Mouse (Mus musculus) megakaryocyte progenitor cell, adult 5-6 weeks (primary cell): Measurements from ENCODE around the gene Eif4h. TPM values are rescaled to one million over a fixed set of nuclear protein-coding genes. Genes with fewer than 3 reads are reported as not detected.

ENCODE experiments used
- ATAC-seq: replicated peaks from 2 replicates; pipeline ENCODE4 v1.8.0; 2016; ENCODE audit warnings: mild to moderate bottlenecking, moderate TSS enrichment, inconsistent platforms; ENCODE audit not compliant: poor library complexity
- total RNA-seq, 2 experiments: library from RNA; stranded (forward) in 1 of 2; stranded (reverse) in 1 of 2; fragments of 157-497, 149-512 nt in 1 of 2; fragments of 200-1000 nt in 1 of 2; gene quantifications; 2 replicates each; pipeline versions ENCODE4 v1.2.3 to v1.2.4; 2015 to 2017

Eif4h gene
- total RNA-seq (2015) (201 and 220 TPM in 2 replicates), total RNA-seq (2017) (238 and 266 TPM in 2 replicates)

DNA sequence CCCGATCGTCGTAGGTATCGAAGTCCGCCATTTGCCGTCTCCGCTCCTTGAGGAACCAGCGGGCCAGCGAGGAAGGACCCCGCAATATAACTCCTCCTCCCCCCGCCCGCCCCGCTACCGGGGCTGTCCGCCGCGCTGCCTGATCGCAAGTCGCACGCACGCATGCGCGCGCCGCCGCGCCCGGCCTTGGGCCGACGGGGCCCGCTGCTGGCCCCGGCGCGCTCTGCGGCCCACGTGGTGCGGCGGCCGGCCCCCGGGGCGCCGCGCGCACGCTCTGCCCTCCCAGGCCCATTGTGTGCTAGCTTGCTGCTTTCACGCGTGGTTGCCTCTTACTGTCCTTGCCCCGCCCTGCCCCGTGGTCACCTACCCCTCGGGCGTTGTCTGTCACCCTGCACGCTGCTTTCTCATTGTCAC, at the start of gene Eif4h:
TSS of gene Eif4h (minus strand) at position 222 of the 414 bp plus-strand sequence.
- ATAC-seq: peak; percentile 89

DNA sequence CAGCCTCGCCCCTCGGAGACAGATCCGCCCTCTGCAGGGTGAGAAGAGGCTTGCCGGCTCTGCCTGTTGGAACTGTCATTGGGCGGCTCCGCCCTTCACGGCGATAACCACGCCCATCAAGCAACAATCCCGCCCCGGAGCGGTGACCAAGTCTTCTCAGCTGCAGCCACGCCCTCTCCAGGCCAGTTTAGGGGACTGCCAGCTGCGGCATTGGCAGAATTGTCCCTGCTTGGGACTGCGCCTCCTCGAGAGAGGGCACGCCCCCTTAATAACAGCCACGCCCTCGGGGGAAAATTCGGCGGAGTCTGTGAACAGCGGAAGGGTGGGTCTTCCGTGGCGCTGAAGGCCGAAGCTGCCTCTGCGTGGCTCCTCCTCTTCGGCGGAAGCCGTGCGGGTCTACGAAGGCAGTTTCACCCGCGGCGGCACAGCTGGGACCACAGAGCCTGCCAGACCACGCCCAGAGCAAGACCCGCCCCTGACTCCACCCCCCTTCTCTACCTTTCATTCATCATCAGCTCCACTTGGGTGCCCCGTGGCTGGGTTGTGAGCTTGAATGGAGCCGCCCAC, 49.5 kb upstream of the Eif4h start:
- ATAC-seq: peak; percentile 91

DNA sequence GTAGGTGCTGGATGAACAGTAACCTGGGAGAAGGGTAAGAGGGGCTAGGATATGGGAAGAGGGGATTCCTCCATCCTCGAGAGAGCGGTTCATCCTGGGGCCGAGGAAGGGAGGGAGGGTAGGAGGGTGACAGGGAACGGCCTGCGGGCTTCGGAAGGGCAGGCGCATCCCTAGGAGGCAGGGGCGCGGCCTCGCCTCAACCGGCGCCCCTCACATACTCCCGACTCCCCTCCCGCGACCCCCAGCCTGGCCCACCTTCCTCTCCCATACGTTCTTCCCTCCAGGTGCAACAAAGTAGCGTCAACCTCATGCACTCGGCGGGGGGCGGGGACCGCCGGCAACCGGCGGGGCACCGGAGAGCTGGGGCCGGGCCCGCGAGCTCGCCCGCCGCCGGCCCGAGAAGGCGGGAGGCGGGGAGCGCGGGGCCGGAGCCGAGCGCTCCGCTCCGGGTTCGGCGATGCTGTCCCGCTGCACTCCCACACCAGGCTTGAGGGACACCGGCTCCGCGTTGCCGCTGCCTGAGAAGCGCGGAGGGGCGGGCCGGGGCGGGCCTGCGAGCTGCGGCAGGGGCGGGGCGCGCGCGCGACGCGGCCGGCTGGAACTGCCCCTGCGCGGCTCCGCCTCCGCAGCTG, 48.9 kb upstream of the Eif4h start, which contains the start of gene Limk1:
TSS of gene Limk1 (minus strand) at position 513 of the 632 bp plus-strand sequence.
- no peak for ATAC-seq

DNA sequence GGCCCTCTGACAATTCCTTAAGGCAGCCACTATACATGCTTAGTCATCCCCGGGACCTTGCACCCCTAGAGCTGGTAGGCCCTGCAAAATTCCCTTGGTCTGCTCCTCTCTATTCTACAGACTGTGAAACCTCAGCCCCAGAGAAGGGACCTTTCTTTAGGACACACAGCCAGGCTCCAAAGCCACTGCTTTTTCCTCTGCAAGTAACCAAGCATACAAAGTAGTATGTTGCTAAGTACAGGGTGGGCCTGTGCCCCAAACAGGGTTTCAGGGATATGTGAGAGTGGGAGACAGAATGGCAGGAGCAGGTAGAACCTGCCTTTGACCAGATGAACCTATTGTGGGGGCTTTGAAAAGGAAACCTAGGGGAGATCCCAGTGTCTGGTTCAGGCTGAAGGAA, 47.9 kb upstream of the Eif4h start:
- ATAC-seq: no peak

DNA sequence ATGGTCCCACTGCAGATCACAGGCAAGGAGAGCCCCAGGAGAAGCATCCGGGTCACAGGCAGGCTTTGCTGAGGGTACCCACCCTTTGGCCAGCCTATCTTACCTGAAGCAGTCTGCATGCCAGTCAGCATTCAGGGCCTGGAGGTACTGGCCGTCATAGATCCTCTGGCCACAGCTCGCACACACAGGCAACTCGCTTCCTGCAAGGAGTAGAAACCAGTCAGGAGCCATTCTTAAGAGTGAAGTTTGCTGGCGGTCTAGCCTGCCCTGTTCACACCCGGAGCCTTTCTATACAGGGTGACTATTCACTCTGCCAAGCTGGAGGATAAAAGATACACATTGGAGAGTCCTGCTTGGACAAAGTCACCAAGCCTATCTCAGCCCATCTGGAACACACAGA, 47.3 kb upstream of the Eif4h start:
- no peak for ATAC-seq

DNA sequence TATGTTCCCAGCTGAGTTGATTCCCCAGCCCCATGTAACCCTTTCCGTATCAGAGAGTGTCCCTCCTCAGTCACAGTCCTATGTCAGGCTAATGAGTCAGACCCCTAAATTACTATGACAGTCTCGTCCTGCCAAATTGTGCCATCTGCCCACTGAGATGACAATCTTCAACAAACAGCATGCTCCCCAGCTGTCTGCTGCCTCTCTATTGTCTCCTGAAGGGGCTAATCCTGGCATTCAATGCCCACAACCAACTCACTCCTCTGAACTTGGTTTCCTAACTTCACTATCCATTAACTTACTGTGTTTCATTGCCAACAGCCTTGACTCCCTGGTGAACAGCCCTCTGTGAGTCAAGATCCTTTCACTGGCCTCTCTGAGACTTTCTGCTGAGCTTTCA, 45.1 kb upstream of the Eif4h start:
- ATAC-seq: no peak

DNA sequence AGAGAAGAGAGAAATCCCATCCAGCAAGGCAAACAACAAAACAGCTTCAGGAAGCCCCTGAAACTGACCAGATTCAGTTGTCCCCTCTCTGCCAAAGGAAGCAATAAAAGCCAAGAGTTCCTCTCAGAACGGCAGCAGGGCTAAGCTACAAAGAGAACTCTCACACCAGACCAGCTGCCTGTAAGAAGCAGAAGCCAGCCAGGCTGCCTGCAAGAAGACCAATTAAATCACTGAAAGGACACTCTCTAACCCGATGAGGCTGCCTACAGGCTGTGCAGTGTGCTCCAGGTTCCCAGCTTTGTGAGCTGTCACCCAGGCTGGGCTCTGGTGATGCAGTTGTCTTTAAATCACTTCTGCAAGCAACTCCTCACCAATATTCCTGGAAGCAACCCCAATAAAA, 44.5 kb upstream of the Eif4h start:
- ATAC-seq: no peak

DNA sequence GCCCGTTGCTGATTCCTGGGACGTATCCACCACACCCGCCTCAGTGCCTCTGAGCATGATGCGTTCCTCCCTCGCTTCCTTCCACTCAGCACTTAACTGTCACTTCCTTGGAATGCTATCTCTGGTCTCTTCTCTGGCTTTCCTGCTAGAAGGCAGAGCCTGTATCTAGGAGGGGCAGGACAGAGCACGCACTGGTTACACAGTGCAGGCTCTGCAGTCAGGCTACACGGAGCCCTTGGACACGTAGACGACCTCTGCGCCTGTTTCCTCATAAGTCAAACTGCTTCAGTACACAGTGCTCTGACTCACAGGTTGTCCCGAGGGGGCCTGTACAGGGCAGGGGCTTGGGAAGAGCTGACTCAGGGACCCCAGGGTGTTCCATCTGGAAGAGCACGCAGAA, 40.9 kb upstream of the Eif4h start:
- no peak for ATAC-seq

DNA sequence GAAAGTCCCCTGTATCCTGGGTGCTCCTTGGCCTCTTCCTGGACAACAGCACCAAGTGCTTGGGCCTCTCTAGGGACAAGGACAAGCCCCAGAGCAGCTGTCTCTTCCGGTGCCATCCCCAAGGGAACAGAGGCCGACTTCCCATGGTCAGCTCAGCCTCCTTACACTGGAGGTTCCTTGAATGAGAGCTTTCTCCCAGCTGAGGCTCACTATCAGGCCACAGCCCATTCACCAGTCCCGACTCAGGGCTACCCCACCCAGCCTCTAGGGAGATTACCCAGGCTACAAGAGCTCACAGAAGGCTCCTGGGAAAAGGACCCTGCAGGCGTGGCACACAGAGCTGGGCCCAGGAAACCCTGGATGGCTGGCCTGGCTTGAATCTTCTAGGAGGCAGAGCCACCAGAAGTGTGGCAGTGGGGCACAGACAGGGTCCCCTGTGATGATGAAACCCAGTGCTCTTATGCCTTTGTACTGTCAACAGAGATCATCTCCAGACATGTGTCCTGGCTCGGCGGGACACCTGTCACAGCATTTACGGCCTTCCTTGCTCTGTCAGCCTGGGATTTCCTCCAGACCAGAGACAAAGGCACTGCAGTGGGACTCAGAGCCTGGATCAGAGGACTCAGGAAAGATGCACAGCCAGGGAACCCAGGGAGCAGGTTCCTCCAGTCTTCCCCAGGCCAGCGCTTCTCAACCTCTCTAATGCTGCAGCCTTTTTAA, 39.7 kb upstream of the Eif4h start:
- ATAC-seq: no peak

DNA sequence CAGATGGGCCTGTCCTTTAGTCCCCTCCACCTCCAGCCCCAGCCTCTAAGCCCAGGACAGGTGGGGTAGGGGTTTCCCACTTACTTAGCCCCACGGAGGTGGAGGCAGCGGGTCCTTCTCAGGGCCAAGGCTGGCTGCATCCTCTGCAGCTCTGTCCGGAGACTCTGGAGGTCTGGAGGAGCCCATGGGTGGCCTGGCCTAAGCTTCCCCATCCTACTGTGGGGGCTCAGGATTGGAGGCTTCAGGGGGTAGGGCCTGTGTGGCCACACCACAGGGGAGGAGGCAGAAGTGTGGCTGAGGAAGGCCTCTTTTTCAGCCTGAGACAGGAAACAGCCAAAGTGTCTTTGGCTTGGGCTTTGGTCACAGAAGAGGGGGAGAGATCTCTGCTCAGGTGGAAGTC, 38.7 kb upstream of the Eif4h start:
- ATAC-seq: peak; percentile 82

DNA sequence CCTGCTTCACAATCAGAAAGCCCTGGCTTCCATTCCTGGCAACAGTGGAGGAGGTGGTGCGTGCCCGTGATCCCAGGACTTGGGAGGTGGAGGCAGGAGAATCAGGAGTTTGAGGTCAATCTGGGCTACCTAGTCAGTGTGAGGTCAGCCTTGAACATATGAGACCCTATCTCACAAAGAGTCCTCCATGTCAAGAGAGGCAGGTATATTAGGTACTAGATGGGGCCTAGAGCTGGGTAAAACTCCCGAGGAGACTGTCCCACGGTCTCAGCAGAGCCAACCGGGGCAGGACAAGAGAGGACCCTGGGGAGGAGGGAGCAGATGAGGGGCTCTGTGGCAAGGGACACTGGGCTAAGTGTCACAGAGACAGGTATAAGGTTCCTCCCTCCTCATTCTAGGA, 38.2 kb upstream of the Eif4h start:
- ATAC-seq: no peak

DNA sequence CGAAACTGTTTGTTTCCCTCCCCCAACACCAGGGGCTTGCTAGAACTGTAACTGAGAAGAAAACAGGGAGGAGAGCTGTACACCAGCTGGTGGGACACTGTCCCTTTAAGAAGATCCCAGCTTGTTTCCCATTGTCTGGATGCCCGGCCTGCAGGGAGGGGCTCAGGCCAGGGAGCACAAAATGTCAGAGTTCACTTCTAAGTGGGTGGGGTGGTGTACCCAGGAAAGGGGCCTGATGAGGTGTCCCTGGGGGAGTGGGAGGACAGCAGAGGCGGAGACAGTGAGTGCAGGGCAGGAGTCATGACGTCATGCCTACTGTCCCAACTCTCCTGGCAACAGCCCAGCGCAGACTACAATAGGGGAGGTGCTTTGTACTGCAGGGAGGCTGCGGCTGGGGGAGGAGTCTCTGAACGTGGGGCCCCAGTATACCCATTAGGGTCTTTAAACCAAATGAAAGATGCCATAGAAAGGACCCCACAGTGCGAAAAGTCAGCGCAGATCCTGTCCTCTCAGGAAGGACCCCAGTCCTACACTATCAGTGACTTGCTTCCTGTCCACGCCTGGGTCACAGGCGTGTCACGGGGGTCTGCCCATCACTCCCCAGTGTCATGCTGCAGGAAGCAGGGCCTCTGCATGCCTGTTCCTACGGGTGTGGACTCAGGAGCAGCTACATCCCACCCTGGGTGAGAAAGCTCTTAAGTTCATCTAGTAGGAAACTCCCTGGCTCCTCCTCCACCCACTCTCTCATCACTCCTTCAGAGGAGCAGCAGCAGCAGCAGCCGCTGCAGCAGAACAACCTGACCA, 36.9 kb upstream of the Eif4h start:
- peak; percentile 77 for ATAC-seq

DNA sequence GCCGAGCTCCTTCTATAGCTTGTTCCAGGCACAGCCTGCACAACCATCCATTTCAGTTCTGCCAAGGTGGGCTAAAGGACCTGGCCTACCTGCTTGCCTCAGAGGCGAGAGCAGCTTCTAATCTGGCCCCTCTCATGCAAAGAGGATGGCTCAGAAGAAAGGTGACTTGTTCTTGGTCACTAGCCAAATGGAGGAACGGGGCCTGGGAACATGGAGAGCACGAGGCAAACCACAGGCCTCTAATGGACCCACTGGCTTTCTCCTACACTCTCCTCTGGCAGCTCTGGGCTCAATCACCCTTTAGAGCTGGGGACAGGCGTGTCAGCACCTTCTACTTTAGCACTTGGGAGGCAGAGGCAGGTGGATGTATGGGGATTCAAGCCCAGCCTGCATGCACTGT, 35.7 kb upstream of the Eif4h start:
- ATAC-seq: no peak

DNA sequence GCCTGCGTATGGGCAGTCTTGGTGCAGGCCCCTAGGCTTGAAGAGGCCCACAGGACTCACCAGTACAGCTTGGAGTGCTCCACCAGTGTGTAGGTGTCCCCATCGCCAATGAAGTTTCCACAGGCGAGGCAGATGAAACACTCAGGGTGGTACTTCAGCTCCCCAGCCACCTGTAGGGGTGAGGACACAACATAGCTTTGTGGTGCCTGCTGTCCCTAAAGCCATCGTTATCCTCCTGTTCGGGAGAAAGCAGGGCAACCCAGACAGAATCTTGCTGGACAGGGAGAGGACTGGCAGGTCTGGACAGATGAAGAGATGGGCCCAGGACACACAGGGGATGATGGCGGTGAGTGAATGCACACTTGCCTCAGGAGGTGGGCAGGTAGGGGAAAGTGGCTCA, 33.3 kb upstream of the Eif4h start:
- no peak for ATAC-seq

DNA sequence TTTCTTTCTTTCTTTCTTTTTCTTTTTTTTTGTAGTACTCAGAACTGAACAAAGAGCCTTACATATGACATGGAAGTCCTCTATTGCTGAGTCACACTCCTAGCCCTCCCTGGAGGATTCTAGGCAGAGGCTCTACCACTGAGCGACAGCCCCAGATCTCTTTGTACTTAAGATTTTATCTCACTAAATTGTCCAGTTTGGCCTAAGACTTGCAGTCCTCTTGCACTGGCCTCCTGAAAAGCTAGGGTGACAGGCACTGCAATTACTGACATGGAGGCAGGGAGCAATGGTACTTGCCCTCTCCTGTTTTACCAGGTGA, 32.9 kb upstream of the Eif4h start:
- no peak for ATAC-seq

DNA sequence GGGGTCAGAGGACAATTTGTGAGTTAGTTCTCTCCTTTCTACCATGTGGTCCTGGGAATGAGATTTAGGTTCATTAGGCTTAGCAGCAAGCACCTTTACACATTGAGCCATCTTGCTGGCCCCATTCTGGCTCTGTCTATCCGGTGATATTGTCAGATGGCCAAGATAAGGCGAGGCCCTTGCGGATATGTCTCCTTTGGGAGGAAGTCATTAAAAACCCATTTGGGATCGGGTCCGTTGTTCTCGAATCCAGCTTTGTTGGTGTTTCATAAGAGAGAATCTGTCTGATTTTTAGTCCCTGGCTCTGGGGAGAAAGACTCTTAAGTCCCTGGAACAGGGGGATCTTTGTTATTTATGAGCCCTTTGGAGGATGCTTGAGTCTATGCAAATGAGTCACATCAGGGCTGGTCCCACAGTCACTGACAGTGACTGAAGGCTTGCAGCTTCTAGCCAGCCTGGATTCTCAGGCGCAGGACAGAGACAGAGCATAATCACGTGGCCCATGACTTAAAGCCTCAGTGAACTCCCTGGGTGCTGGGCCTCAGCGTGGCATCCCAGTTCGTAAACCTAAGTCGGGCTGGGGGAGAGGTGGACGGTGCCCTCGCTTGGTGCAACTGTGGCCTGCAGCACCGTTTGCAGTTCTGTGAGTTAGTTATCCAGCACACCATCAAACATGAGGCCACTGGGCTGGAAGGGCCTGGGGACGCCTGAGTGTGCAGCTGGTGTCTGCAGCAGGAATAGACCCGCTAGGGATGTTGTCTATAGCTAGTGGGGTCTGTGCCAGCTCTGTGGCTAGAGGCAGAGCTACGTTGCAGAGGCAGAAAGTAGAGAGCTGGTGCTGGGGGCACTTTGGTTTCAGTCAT, 32.3 kb upstream of the Eif4h start:
- no peak for ATAC-seq

DNA sequence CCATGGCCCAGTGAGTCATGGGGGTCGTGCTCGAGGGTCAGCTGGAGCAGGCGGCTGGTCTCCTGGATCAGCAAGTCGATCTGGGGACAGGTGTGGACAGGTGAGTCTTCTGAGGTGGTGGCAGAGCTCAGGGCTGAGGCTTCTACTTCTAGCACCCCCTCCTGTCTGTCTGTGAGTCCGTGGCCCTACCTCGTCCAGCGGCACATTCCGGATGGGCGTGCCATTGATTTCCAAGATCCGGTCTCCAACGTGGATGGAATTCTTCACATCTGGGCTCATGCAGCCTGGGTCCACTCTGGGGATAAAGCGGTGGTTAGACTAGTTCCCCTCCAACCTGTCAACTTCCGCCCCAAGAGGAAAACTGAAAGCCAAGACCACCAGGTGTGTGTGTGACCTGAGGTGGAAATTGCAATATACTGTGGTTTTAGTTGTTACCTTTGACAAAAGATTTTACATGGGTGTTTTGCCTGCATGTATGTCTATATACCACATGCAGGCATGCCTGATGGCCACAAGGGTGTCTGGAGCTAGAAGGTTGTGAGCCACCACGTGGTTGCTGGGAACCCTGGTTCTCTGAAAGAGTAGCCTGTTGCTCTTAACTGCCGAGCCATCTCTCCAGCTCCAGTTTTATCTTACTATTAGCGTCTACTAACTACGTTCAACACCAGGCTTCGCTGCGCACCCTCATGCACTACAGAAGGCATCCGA, 29.9 kb upstream of the Eif4h start:
- ATAC-seq: peak; percentile 34; the same call in 1 of the 2 replicates

DNA sequence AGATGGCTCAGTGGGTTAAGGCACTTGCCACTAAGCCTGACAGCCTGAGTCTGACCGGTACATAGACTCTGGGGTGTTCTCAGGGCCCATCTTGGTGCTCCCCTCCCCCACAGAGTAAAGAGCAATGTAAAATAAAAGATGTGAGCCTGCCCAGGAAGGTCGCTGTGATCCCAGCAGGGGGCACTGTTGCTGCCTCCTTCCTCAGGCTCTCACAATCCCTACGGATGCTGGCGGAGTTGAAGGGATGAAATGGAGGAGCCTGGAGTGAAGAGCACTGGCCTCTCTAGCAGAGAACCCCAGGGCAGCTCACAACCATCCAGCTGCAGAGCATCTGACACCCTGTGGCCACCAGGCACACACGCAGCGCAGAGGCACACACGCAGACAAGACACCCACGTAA, 29.2 kb upstream of the Eif4h start:
- 0 out of 2 replicates have a peak, but pooled peaks have one; percentile 31 for ATAC-seq

DNA sequence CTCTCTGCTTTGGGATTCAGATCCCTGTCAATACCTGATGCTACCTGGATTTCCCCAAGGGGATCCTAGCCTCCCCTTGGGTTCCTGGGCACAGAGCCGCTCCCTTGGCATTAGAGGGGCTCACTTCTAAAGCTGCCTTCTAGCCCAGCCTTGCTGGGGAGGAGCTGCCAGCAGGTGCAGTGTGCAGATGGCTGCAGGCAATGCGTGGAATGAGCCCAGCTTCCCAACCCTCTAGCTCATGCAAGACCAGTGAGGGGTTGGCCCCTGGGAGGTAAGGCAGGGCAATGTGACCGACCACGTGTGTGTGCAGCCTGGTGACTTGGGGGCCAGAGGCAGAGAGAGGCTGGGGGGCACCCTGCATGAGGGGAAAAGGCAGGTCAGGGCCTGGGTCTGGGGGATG, 17.4 kb upstream of the Eif4h start:
- ATAC-seq: no peak

DNA sequence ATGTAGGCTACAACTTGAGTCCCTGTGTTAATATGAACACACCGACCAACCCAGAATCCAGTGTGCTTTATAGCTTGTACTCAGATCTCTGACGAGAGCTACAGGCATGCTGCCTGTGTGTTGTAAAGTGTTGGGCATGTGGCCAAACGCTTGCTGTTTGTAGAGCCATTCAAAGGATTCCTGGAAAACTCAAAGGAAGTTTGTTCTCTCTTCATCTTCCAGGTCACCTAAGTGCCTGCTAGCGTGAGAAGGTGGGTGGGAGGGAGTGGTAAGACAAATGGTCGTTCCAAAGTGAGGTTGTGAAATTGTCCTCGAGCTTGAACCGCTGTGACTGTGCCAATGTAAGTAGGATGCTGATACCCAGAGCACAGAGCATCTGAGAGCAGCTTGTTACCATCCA, 12.7 kb upstream of the Eif4h start:
- no peak for ATAC-seq
